Mouse (Mus musculus) c-Kit-positive CD71-positive TER-119-negative erythroid progenitor cells, embryonic 14.5 days (primary cell): Measurements from ENCODE around the gene Stat5a.

Source experiments
- DNase-seq: peaks from one replicate; pipeline ENCODE4 v3.0.0-alpha.2; 2013; ENCODE audit warnings: low read depth

Gene Stat5a

GRCm38 (mm10) chr11:100861335-100861734, 2.2 kb downstream of the Stat5a start:
- no peak for DNase-seq

- no peak for DNase-seq
Observed at GRCm38 (mm10) chr11:100861836-100862235, 2.7 kb downstream of the Stat5a start.

DNA sequence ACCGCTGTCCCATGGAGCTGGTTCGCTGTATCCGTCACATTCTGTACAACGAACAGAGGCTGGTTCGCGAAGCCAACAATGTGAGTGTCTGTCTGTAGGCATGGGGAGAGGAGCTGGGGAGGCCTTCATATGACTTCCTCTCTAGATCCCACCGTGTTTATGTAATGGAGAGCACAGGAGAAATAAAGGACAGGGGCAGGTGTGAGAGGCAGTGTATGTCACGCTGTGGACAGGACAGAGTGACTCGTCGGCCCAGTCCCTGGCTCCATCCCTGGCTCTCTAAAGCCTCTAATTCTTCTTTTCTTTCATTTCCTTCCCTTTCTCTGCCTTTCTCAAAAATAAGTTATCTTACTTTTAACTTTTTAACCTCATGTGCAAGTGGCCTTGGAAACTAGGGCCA, 4.0 kb downstream of the Stat5a start:
- no peak for DNase-seq

DNA sequence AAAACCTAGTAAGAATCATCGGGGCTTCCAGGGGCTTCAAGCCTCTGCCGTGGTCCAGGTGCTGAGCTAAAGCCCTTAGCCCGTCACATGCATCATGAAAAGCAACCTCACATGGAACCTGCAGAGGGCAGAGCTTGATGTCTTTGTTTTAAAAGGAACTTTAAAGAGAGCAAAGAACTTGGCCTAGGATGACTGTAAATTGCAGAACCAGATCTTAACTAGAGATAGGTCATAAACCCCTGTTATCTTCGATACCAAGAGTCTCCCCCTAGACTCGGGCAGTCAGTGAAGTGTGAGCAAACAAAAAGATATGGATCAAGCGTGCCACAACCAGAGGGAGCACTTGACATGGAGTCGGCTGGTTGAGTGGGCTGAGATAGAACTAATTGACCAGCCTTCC, 6.5 kb downstream of the Stat5a start:
- no peak for DNase-seq

- no peak for DNase-seq
Observed at GRCm38 (mm10) chr11:100870256-100870967, 11.3 kb downstream of the Stat5a start.

DNA sequence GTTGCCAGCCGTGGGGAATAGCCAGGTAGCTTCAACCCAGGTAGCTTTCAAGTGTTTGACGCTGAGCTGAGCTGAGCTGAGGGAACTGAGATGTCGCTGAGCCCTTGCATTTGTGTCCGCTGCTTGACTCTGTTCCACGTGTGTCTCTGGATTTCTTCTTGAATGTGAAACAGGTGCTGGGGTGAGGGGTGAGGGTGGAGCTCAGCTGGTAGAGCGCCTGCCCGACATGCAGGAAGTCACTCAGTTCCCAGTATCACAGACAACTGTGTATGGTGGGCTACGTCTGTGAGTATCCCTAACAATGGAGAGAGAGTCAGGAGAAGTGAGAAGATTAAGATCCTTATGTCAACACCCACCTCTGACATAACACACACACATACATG, 11.8 kb downstream of the Stat5a start:
- DNase-seq = no peak

- DNase-seq = no peak
Observed at GRCm38 (mm10) chr11:100875761-100876160, 16.6 kb downstream of the Stat5a start.

GRCm38 (mm10) chr11:100879321-100880078, 20.3 kb downstream of the Stat5a start:
- DNase-seq = no peak

GRCm38 (mm10) chr11:100883640-100884039, 24.5 kb downstream of the Stat5a start:
- DNase-seq = no peak

DNA sequence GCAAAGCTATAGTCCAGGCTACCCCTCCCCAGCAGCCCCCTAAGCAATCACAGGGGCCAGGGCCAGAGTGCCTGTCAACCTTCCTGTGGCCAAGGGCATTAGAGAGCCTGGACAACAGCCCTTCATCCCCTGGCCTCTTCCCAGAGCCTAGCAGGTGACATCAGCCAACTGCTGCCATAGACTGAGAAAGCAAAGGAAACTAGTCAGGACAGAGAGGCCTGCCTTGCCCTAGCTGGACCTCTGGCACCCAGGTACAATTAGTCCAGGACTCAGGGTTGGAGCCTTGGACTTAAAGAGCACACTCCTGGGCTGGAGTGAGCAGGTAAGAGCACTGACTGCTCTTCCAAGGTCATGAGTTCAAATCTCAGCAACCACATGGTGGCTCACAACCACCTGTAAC, 26.3 kb downstream of the Stat5a start:
- DNase-seq = no peak

GRCm38 (mm10) chr11:100886188-100886740, 27.1 kb downstream of the Stat5a start:
- peak; percentile 54 for DNase-seq

- no peak for DNase-seq
Observed at GRCm38 (mm10) chr11:100887236-100887635, 28.1 kb downstream of the Stat5a start.

DNA sequence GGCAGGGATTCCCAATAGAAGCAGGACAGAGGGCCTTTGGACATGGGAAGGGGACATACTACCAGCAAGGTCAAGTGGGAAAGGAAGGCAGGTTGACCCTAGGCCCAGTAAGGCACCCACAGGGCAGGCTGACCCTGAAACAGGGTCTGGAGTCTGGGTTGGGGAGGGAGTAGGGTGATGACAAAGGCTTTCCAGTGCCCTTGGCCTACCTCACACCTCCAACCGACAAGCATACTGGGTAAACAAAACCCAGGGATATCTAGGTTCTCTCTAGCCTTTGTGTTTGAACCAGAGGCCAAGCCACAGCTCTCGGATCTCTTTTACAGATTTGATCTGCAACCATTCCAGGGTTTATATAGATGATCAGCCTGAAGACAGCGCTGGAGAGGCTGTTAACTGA, 28.6 kb downstream of the Stat5a start:
- DNase-seq = no peak

GRCm38 (mm10) chr11:100888348-100888820, 29.2 kb downstream of the Stat5a start:
- DNase-seq = no peak

GRCm38 (mm10) chr11:100890481-100890880, 31.3 kb downstream of the Stat5a start:
- DNase-seq = no peak

DNA sequence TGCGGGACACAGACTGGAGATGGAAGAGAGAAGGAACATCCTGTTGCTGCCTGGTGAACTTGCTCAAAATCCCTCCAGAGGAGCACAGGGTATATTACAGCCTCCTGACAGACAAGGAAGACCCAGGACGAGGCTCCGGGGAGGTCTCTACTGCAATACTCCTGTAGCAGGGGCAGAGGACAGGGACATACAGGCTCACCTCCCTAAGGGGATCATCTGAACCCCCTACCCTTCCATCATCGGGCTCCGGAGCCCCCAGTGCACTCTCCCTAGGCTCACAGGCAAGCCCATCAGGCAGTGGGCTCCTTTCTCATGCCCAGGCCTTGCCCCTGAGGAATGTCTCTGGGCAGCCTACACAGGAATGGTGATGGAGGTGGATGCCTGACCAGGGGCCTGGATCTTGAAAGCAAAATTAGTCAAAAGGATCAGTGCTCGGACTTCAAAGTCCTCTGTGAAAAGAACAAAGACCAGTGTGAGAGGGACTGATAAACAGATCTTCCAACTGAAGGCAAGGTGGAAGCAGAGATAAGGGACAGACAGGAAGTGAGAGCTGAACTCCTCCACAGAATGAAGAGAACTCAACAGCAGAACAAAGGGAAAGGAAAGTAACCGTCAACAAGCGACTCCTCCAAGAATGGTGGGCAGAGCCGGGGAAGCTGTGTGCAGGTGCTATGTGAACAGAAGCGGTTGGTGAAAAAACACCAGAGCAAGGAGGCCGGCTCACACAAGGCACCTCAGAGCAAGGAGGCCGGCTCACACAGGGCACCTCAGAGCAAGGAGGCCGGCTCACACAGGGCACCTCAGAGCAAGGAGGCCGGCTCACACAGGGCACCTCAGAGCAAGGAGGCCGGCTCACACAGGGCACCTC, 32.3 kb downstream of the Stat5a start:
- DNase-seq = peak; percentile 85

- DNase-seq = no peak
Observed at GRCm38 (mm10) chr11:100892435-100892834, 33.3 kb downstream of the Stat5a start.

GRCm38 (mm10) chr11:100893482-100893881, 34.3 kb downstream of the Stat5a start:
- peak; percentile 94 for DNase-seq

GRCm38 (mm10) chr11:100894146-100894918, 35.2 kb downstream of the Stat5a start:
- DNase-seq = no peak

- no peak for DNase-seq
Observed at GRCm38 (mm10) chr11:100896078-100896477, 36.9 kb downstream of the Stat5a start.
